Mouse (Mus musculus) hindbrain, embryonic 15.5 days (tissue): ENCODE results near the gene Dcbld2. TPM values are rescaled to one million over a fixed set of nuclear protein-coding genes. Genes with fewer than 3 reads are reported as not detected.

Source experiments
- ATAC-seq: fragments of 200-750 bp; cut with Nextera tagmentation; 2 replicates; pipeline ENCODE4 v1.8.0; 2017; ENCODE audit warnings: low read depth, moderate number of reproducible peaks, moderate TSS enrichment; ENCODE audit not compliant: low FRiP score
- H3K27ac ChIP-seq: fragments of 300-500 bp; sonication (generic); replicated peaks from 2 replicates; pipeline ENCODE4 v1.5.1; 2015; ENCODE audit warnings: mild to moderate bottlenecking, inconsistent platforms
- H3K27me3 ChIP-seq: fragments of 300-500 bp; sonication (generic); 2 replicates; pipeline ENCODE4 v1.6.1; 2015; ENCODE audit warnings: control low read depth, inconsistent platforms
- H3K36me3 ChIP-seq: fragments of 300-500 bp; sonication (generic); 2 replicates; pipeline ENCODE4 v1.6.1; 2015; ENCODE audit warnings: control low read depth, inconsistent platforms
- H3K4me1 ChIP-seq: fragments of 300-500 bp; sonication (generic); replicated peaks from 2 replicates; pipeline ENCODE4 v1.6.1; 2015; ENCODE audit warnings: control low read depth, inconsistent platforms
- H3K4me2 ChIP-seq: fragments of 300-500 bp; sonication (generic); 2 replicates; pipeline ENCODE4 v1.6.1; 2015; ENCODE audit warnings: moderate library complexity, mild to moderate bottlenecking, inconsistent platforms
- H3K4me3 ChIP-seq: fragments of 300-500 bp; sonication (generic); 2 replicates; pipeline ENCODE4 v1.5.1; 2015; ENCODE audit warnings: mild to moderate bottlenecking, inconsistent platforms
- H3K9ac ChIP-seq: fragments of 300-500 bp; sonication (generic); 2 replicates; pipeline ENCODE4 v1.6.1; 2015; ENCODE audit warnings: inconsistent platforms
- H3K9me3 ChIP-seq: fragments of 300-500 bp; sonication (generic); 2 replicates; pipeline ENCODE4 v1.6.1; 2016; ENCODE audit warnings: control low read depth, inconsistent platforms
- WGBS: fragments of 180-500 bp; shearing (Covaris S2); methylation state at CpG from one replicate; pipeline ENCODE4 v1.1.7; 2015; 5-methylcytosine and 5-hydroxymethylcytosine counted together
- polyA plus RNA-seq: library from polyadenylated mRNA; unstranded; fragments of >200 nt; fragmentation: Nextera tagmentation; extraction: Ambion mirVana; gene quantifications from 2 replicates; pipeline ENCODE4 v1.2.1, GENCODE M21; 2015

The Dcbld2 gene
- polyA plus RNA-seq, 1 experiment from 2014 or later = 8.1 TPM

DNA sequence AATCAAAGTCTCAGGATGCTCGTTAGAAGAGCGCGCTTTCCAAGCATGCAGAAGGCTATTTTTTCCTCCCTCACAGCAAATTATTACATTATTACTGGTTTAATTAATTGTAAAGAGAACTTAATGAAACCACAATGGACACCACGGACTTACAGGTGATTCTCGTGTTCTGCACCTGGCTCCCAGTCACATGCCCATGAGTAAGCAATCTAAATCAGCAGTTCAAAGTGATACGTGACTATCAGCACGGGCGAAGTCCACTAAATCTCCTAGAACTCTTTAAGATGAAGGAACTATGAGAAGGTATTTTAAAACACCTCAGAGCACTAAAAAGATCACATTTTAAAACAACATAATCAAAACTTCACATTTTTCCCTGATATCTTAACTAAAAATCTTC, 61.8 kb downstream of the Dcbld2 start:
- Histone ChIP-seq H3K27ac (no peak overlapping the region), H3K9ac (no peak overlapping the region), H3K9me3 (no peaks in the 10 kb centered on the region), H3K4me2 (no peak overlapping the region), H3K36me3 (peaks cover 12% of the 10 kb centered on the region), H3K27me3 (no peaks in the 10 kb centered on the region), H3K4me1 (no peaks in the 10 kb centered on the region), H3K4me3 (no peak overlapping the region)
- WGBS = 85% methylated on average over 8 of the region's 8 CpGs
- no peak for ATAC-seq

DNA sequence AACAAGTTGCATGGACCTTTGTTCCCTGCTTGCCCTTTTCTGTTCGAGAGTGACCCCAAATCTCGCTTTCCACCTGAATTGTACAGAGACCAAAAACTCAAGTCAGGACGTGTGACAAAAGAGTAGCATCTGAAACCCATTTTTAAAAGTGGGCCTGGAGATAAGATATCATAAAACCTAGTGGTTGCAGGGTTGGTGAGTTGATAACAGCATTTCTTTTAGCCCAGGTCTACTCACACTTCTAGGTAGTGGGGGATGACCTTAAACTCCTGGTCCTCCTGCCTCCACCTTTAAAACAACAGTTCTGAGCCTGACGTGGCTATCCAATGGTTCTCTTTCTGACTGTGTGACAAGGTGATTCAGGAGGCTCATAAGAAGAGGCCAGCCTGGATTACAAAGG, 62.6 kb downstream of the Dcbld2 start:
- no peak overlapping the region for H3K4me2 ChIP-seq
- 89% methylated on average over 4 of the region's 4 CpGs for WGBS
- ATAC-seq = no peak
- H3K9ac ChIP-seq = no peak overlapping the region
- no peaks in the 10 kb centered on the region for H3K4me1 ChIP-seq
- H3K36me3 ChIP-seq = peaks cover 5% of the 10 kb centered on the region
- H3K27ac ChIP-seq = no peak overlapping the region
- H3K9me3 ChIP-seq = no peaks in the 10 kb centered on the region
- no peaks in the 10 kb centered on the region for H3K27me3 ChIP-seq
- no peak overlapping the region for H3K4me3 ChIP-seq

DNA sequence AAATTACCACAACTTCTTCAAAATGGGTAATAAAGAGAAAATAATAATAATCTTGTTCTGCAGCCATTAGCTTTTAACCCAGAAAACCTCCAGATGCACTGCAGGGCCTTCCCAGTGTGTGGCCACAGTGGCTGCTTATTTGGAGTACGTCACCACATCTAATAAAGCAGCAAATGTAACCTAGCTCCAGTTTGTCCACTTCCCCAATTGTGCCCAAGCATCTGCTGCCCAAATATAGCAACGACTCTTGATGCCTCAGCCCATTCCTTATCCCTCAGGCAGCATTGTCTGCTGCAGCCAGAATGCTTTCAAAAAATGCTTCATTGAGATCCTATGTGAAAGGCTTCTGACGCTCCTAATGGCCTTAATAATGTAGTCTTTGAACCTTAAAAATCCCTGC, 66.6 kb downstream of the Dcbld2 start:
- H3K9ac ChIP-seq = no peak overlapping the region
- no peak overlapping the region for H3K4me2 ChIP-seq
- 51% methylated on average over 3 of the region's 3 CpGs for WGBS
- no peak for ATAC-seq
- peaks cover 4% of the 10 kb centered on the region; the same call in 1 of the 2 replicates for H3K36me3 ChIP-seq
- H3K4me1 ChIP-seq = no peaks in the 10 kb centered on the region
- no peaks in the 10 kb centered on the region for H3K27me3 ChIP-seq
- H3K4me3 ChIP-seq = no peak overlapping the region
- no peak overlapping the region for H3K27ac ChIP-seq
- no peaks in the 10 kb centered on the region for H3K9me3 ChIP-seq

GRCm38 (mm10) chr16:58475544-58476154, 67.4 kb downstream of the Dcbld2 start:
- peaks cover 4% of the 10 kb centered on the region; the same call in 1 of the 2 replicates for H3K36me3 ChIP-seq
- no peaks in the 10 kb centered on the region for H3K9me3 ChIP-seq
- no peaks in the 10 kb centered on the region for H3K27me3 ChIP-seq
- no peaks in the 10 kb centered on the region for H3K4me1 ChIP-seq
- ATAC-seq = no peak
- WGBS = 91% methylated on average over 3 of the region's 3 CpGs
- no peak overlapping the region for H3K9ac ChIP-seq
- no peak overlapping the region for H3K4me3 ChIP-seq
- H3K4me2 ChIP-seq = no peak overlapping the region
- no peak overlapping the region for H3K27ac ChIP-seq

GRCm38 (mm10) chr16:58476363-58476762, 68.1 kb downstream of the Dcbld2 start:
- Histone ChIP-seq H3K9me3 (no peaks in the 10 kb centered on the region), H3K4me1 (no peaks in the 10 kb centered on the region), H3K27ac (no peak overlapping the region), H3K27me3 (no peaks in the 10 kb centered on the region), H3K4me3 (no peak overlapping the region), H3K36me3 (peaks cover 4% of the 10 kb centered on the region; the same call in 1 of the 2 replicates), H3K9ac (no peak overlapping the region), H3K4me2 (no peak overlapping the region)
- ATAC-seq = no peak
- WGBS = 63% methylated on average over 2 of the region's 2 CpGs

DNA sequence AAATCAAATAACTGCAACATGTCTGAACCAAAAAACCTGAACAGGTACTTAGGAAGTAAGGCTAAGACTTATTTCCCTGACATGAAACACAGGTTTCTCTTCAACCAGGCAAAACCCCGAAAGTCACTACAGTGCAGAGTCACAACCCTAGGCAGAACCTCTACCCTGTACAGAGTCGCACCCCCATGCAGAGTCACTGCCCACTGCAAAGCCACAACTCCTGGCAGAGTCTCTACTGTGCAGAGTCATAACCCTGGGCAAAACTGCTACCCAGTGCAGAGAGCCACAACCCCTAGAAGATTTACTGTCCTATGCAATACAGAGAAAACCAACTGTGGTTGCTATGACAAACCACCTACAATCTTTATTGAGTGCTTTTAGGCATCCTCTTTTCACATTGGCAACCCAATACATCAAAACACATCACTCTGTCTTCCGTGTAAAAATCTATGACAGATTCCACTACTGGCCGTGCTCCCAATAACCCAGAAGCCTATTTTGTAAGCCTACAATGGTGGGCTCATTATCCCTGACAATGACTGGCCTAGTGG, 71.7 kb downstream of the Dcbld2 start:
- Histone ChIP-seq H3K4me1 (no peaks in the 10 kb centered on the region), H3K4me3 (no peak overlapping the region), H3K9me3 (no peaks in the 10 kb centered on the region), H3K27ac (no peak overlapping the region), H3K27me3 (no peaks in the 10 kb centered on the region), H3K36me3 (peaks cover 4% of the 10 kb centered on the region; the same call in 1 of the 2 replicates), H3K9ac (no peak overlapping the region), H3K4me2 (no peak overlapping the region)
- 84% methylated on average over 4 of the region's 4 CpGs for WGBS
- no peak for ATAC-seq

DNA sequence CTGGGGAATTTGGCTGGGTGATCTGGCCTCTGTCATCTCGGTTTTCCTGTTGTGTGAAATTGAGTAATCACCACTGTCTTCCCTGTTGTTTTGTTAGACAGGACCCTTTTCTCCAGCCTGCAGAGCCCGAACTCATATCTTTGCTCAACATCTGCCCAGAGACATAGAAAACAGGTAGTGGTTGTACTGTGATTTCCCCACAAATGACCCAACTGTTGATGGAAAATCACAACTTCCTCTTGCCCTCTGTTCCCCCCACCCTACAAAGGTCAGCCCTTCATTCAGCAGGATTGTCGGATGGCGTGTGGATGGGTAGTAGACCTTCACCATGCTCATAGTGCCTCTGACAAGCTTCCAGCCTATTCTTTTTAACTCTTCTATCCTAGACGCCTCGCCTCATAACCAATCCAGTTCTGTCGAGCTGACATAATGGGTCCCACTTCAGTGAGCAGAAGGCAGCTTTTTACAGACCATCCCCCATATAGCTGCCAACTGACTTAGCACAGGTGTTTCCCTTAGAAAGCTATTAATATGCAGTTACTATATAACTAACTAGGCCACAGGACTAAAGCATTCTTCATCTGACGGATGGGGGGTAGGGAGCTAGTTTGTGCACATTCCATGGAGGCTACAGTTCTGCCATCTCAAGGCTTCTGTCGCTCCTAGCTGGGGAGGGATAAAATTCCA, 73.1 kb downstream of the Dcbld2 start:
- Histone ChIP-seq H3K27ac (no peak overlapping the region), H3K4me1 (no peaks in the 10 kb centered on the region), H3K9me3 (no peaks in the 10 kb centered on the region), H3K36me3 (peaks cover 4% of the 10 kb centered on the region; the same call in 1 of the 2 replicates), H3K9ac (no peak overlapping the region), H3K27me3 (no peaks in the 10 kb centered on the region), H3K4me2 (no peak overlapping the region), H3K4me3 (no peak overlapping the region)
- ATAC-seq = peak; percentile 40; the same call in 1 of the 2 replicates
- 78% methylated on average over 9 of the region's 9 CpGs for WGBS

- H3K9ac ChIP-seq = no peak overlapping the region
- no peaks in the 10 kb centered on the region for H3K9me3 ChIP-seq
- H3K27me3 ChIP-seq = no peaks in the 10 kb centered on the region
- no peak overlapping the region for H3K27ac ChIP-seq
- no peak for ATAC-seq
- 89% methylated on average over 5 of the region's 5 CpGs for WGBS
- peaks cover 4% of the 10 kb centered on the region; the same call in 1 of the 2 replicates for H3K36me3 ChIP-seq
- H3K4me2 ChIP-seq = no peak overlapping the region
- H3K4me1 ChIP-seq = no peaks in the 10 kb centered on the region
- no peak overlapping the region for H3K4me3 ChIP-seq
Observed at GRCm38 (mm10) chr16:58481906-58482270, 73.6 kb downstream of the Dcbld2 start.

- WGBS = 65% methylated on average over 3 of the region's 3 CpGs
- no peaks in the 10 kb centered on the region for H3K4me1 ChIP-seq
- H3K9ac ChIP-seq = no peak overlapping the region
- no peak overlapping the region for H3K27ac ChIP-seq
- no peak overlapping the region for H3K4me3 ChIP-seq
- H3K9me3 ChIP-seq = no peaks in the 10 kb centered on the region
- no peaks in the 10 kb centered on the region for H3K27me3 ChIP-seq
- no peak overlapping the region for H3K4me2 ChIP-seq
- ATAC-seq = no peak
- peaks cover 4% of the 10 kb centered on the region; the same call in 1 of the 2 replicates for H3K36me3 ChIP-seq
Observed at GRCm38 (mm10) chr16:58482296-58482695, 74.1 kb downstream of the Dcbld2 start.

DNA sequence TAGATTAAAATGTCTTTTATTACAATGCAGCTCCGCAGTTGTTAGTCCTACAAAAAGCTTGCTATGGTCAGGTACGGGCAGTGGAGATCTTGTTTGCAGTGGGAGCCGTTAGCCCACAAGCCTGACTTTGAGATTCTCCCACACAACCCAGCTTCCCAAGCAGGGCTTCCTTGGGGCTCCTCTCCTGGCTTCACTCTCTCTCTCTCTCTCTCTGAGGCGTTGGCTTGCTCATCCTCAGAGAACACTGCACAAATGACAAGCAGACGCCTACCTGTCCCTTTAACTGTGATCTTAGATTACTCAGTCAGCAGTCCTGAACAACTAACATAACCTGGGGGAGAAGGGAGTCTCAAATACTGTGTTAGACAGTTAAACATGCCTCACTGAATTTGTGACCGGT, 79.6 kb downstream of the Dcbld2 start:
- H3K4me1 ChIP-seq = no peaks in the 10 kb centered on the region
- WGBS = 91% methylated on average over 6 of the region's 6 CpGs
- H3K27me3 ChIP-seq = no peaks in the 10 kb centered on the region
- no peak overlapping the region for H3K27ac ChIP-seq
- no peaks in the 10 kb centered on the region for H3K36me3 ChIP-seq
- H3K4me3 ChIP-seq = no peak overlapping the region
- H3K4me2 ChIP-seq = no peak overlapping the region
- H3K9me3 ChIP-seq = no peaks in the 10 kb centered on the region
- H3K9ac ChIP-seq = no peak overlapping the region
- no peak for ATAC-seq

GRCm38 (mm10) chr16:58496791-58497190, 88.5 kb downstream of the Dcbld2 start:
- Histone ChIP-seq H3K4me1 (0 out of 2 replicates have a peak, but pooled peaks cover 4% of the 10 kb centered on the region), H3K27ac (no peak overlapping the region), H3K36me3 (no peaks in the 10 kb centered on the region), H3K4me3 (no peak overlapping the region), H3K9ac (no peak overlapping the region), H3K27me3 (no peaks in the 10 kb centered on the region), H3K9me3 (no peaks in the 10 kb centered on the region), H3K4me2 (no peak overlapping the region)
- ATAC-seq = no peak

DNA sequence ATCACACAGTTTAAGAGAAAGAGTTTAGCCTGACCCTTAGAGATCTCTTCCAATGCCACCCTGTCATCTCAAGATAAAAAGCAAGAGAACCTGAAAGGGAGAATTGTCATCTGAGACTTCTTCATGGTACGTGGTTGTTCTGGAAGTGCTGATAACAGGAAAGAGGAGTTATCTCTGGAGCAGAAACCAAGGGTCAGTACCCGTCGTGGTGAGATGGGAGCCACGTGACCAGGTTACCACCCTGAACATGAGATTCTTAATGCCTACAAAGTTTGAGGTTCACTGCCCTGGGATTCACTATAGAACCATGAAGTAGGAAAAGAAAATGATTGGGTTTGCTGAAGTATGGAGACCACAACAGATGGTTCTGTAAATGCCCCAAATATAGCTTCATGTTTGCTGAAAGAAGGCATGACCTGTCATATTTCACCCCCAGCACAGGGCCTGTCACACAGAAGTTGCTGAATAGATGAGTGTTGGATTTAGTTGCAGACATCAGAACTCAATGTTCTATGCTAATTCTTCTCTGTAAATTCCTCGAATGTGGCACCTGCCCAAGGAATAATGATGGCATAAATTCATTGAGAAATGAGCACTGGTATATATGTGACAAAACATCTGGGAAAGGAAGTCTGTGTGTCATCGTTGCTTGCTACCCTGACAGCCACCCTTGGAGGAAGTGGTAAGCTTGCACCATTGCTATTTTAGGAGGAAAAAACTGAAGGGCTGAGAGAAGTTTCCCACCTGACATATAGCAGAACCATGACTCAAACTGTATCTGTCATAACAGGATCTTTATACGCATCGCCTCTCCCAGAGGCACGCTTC, 89.9 kb downstream of the Dcbld2 start:
- Histone ChIP-seq H3K36me3 (no peaks in the 10 kb centered on the region), H3K4me2 (no peak overlapping the region), H3K27me3 (no peaks in the 10 kb centered on the region), H3K4me3 (no peak overlapping the region), H3K9ac (no peak overlapping the region), H3K4me1 (0 out of 2 replicates have a peak, but pooled peaks cover 4% of the 10 kb centered on the region), H3K9me3 (no peaks in the 10 kb centered on the region), H3K27ac (peak overlapping the region; percentile 45)
- no peak for ATAC-seq
- 80% methylated on average over 9 of the region's 9 CpGs for WGBS
